Mouse (Mus musculus) heart, embryonic 11.5 days (tissue): ENCODE data around the gene Sec23ip. TPM values are rescaled to one million over a fixed set of nuclear protein-coding genes. Genes with fewer than 3 reads are reported as not detected.

Experiments
- ATAC-seq: fragments of 200-750 bp; cut with Nextera tagmentation; replicated peaks from 2 replicates; pipeline ENCODE4 v1.8.0; 2017; ENCODE audit warnings: moderate library complexity; ENCODE audit not compliant: insufficient number of reproducible peaks, low FRiP score, low TSS enrichment
- H3K27ac ChIP-seq: fragments of 300-500 bp; sonication (generic); 2 replicates; pipeline ENCODE4 v1.5.1; 2014; ENCODE audit warnings: mild to moderate bottlenecking, low read depth, low read length
- H3K27me3 ChIP-seq: fragments of 300-500 bp; sonication (generic); 2 replicates; pipeline ENCODE4 v1.6.1; 2014; ENCODE audit warnings: mild to moderate bottlenecking, low read length, mixed read lengths; ENCODE audit not compliant: control insufficient read depth, insufficient read depth
- H3K36me3 ChIP-seq: fragments of 300-500 bp; sonication (generic); 2 replicates; pipeline ENCODE4 v1.6.1; 2014; ENCODE audit warnings: mild to moderate bottlenecking, low read length, moderate library complexity, mixed read lengths; ENCODE audit not compliant: control insufficient read depth, insufficient read depth
- H3K4me1 ChIP-seq: fragments of 300-500 bp; sonication (generic); 2 replicates; pipeline ENCODE4 v1.6.1; 2014; ENCODE audit warnings: low read length; ENCODE audit not compliant: control insufficient read depth, insufficient read depth
- H3K4me2 ChIP-seq: fragments of 300-500 bp; sonication (generic); 2 replicates; pipeline ENCODE4 v1.6.1; 2014; ENCODE audit warnings: mild to moderate bottlenecking, moderate library complexity
- H3K4me3 ChIP-seq: fragments of 300-500 bp; sonication (generic); 2 replicates; pipeline ENCODE4 v1.5.1; 2014; ENCODE audit warnings: low read depth, low read length
- H3K9ac ChIP-seq: fragments of 300-500 bp; sonication (generic); 2 replicates; pipeline ENCODE4 v1.6.1; 2014; ENCODE audit warnings: mild to moderate bottlenecking, low read depth, low read length, moderate library complexity
- H3K9me3 ChIP-seq: fragments of 300-500 bp; sonication (generic); replicated peaks from 2 replicates; pipeline ENCODE4 v1.6.1; 2016; ENCODE audit warnings: low read length; ENCODE audit not compliant: control insufficient read depth
- WGBS: fragments of 180-500 bp; shearing (Covaris S2); extraction: QIAGEN DNeasy Blood & Tissue Kit; methylation state at CpG from one replicate; pipeline ENCODE4 v1.1.7; 2014; ENCODE audit not compliant: insufficient replicate concordance; 5-methylcytosine and 5-hydroxymethylcytosine counted together
- microRNA-seq: library from miRNA; unstranded; fragments of <30 nt; microRNA quantifications from one replicate; pipeline ENCODE4, GENCODE M21; 2016; ENCODE audit warnings: borderline number of aligned reads
- polyA plus RNA-seq: library from polyadenylated mRNA; unstranded; fragments of >200 nt; fragmentation: Nextera tagmentation; extraction: Ambion mirVana; gene quantifications from 2 replicates; pipeline ENCODE4 v1.2.1, GENCODE M21; 2014

Gene Sec23ip
- polyA plus RNA-seq, 1 experiment from 2014 or later = 36.9 TPM

DNA sequence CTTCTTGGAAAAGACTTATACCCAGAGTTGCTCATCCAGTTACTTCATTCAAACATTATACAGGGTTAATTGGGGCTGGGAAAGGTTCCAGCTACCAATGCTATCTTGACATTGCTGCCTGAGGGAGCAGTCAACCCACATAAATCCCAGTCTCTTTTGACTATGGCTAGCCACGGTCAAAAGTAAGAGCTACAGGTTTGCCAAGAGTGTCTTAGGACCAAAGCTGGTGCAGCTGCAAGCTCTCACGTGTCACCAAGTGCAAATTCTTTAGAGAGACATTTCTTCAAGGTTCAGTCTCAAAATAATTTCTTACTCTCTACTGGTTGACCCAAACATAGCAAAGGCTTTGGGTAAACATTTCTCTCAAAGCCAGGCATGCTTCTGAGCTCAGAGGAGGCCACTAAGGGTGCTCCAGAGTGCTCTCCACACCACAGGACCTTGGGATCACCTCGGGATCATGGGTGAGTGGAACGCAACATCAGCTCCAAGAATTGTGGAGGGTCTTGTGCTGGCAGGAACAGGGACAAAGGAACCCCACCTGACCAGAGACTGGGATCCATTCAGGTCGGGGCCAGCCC, 80.3 kb downstream of the Sec23ip start:
- no peaks in the 10 kb centered on the region for H3K9me3 ChIP-seq
- H3K9ac ChIP-seq = no peak overlapping the region
- no peaks in the 10 kb centered on the region for H3K27me3 ChIP-seq
- no peaks in the 10 kb centered on the region for H3K4me1 ChIP-seq
- H3K27ac ChIP-seq = no peak overlapping the region
- no peak overlapping the region for H3K4me3 ChIP-seq
- ATAC-seq = no peak
- H3K36me3 ChIP-seq = no peaks in the 10 kb centered on the region
- 79% methylated on average over 5 of the region's 5 CpGs for WGBS
- no peak overlapping the region for H3K4me2 ChIP-seq

DNA sequence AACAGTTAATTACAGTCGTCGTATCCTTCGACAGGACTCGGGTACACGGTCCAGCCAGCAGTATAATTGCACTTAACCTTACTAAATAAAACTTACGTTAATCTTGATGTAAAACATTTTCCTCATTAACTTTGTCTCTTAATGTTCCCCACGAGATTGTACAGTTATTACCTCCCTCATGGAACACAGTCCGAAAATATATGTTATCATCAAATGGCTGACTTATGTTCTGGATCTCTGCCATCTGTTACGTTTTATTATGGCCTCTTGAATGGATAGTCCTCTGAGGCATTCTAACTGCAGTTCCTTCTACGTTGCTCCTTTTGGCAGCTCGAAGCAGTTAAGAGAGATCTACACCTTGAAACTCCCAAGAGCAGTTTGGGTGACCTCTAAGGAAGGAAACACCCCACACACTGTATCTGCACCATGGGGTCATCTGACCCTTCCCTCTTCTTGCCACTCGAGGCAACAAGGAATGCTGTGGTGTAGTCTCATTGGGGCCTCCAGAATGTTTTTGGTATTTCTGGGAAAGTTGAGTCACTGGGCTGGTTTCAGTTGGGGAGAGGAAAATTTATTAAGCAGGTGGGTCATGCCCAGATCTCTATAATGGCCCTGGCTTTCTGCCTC, 87.8 kb downstream of the Sec23ip start:
- H3K36me3 ChIP-seq = no peaks in the 10 kb centered on the region
- H3K4me2 ChIP-seq = no peak overlapping the region
- no peak overlapping the region for H3K27ac ChIP-seq
- H3K9me3 ChIP-seq = no peaks in the 10 kb centered on the region
- no peak for ATAC-seq
- WGBS = 77% methylated on average over 12 of the region's 12 CpGs
- H3K9ac ChIP-seq = no peak overlapping the region
- no peaks in the 10 kb centered on the region for H3K4me1 ChIP-seq
- H3K4me3 ChIP-seq = no peak overlapping the region
- H3K27me3 ChIP-seq = no peaks in the 10 kb centered on the region

DNA sequence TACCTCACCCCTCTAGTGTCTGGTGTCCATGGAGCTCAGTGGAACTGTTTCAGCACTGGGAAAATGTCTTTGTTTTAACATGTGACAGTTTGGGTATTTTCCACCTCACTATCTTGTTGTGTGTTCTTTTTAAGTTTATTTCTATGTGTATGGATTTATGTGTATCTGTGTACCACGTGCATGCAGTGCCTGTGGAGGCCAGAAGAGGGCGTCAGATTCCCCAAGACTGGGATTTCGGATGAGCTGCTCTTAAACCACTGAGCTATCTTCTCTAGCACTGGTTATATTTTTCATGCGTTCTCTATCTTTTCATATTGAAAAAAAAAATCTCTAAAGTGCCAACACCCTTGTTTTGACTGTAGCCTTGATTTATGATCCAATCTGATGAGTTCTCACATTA, 88.5 kb downstream of the Sec23ip start:
- 76% methylated on average over 4 of the region's 4 CpGs for WGBS

More for the DNA sequence above, 88.5 kb downstream of the Sec23ip start:
- Histone ChIP-seq H3K9ac (no peak overlapping the region), H3K9me3 (no peaks in the 10 kb centered on the region), H3K4me3 (no peak overlapping the region), H3K4me2 (no peak overlapping the region), H3K4me1 (no peaks in the 10 kb centered on the region), H3K27me3 (no peaks in the 10 kb centered on the region), H3K27ac (no peak overlapping the region), H3K36me3 (no peaks in the 10 kb centered on the region)
- ATAC-seq = no peak

Small RNAs within 50 kb of the gene (microRNA-seq; reads per million reads assigned to microRNA genes)
- gene Gm25778 = not detected

Other genes starting within 250 kb of the Sec23ip start
- 20.6 and 21.1 TPM in 2 replicates for gene Bag3, start 221.3 kb upstream of the Sec23ip start, polyA plus RNA-seq
- gene Inpp5f, start 133.6 kb upstream of the Sec23ip start, polyA plus RNA-seq = 16.7 and 18.6 TPM in 2 replicates
- 43.1 and 43.5 TPM in 2 replicates for gene Mcmbp, start 4.4 kb upstream of the Sec23ip start, polyA plus RNA-seq